Mouse (Mus musculus) megakaryocyte, embryonic 14.5 days (primary cell): ENCODE data around the gene Fbxw20. TPM values are rescaled to one million over a fixed set of nuclear protein-coding genes. Genes with fewer than 3 reads are reported as not detected.
"Not testable (repeated sequence)": the region's sequence is repeated elsewhere in the genome, so short reads cannot be mapped to it uniquely, and the experiment has no call there.

Source experiments
- H3K27me3 ChIP-seq: replicated peaks from 2 replicates; pipeline ENCODE3; 2012; ENCODE audit warnings: inconsistent platforms
- H3K36me3 ChIP-seq: replicated peaks from 2 replicates; pipeline ENCODE3; 2012; ENCODE audit warnings: low read length, inconsistent platforms, mixed read lengths
- H3K4me1 ChIP-seq: 2 replicates; pipeline ENCODE4 v1.6.1; 2012; ENCODE audit warnings: inconsistent platforms
- H3K4me3 ChIP-seq: replicated peaks from 2 replicates; pipeline ENCODE3; 2012; ENCODE audit warnings: moderate library complexity, mild to moderate bottlenecking, inconsistent platforms
- H3K9me3 ChIP-seq: 2 replicates; pipeline ENCODE4 v1.6.1; 2012; ENCODE audit warnings: inconsistent platforms
- FLI1 ChIP-seq: IDR thresholded peaks from 2 replicates; pipeline ENCODE4 v1.6.1; 2012; ENCODE audit warnings: low read length, inconsistent platforms, mixed read lengths
- GATA1 ChIP-seq: IDR thresholded peaks from 3 replicates; pipeline ENCODE4 v1.6.1; 2012; ENCODE audit warnings: mixed read lengths, low read length, inconsistent platforms, borderline replicate concordance
- polyA plus RNA-seq: library from polyadenylated mRNA; stranded (reverse); fragments of >175 nt; gene quantifications from 2 replicates; pipeline ENCODE4 v1.2.3, GENCODE M21; 2012; ENCODE audit warnings: low replicate concordance; ENCODE audit not compliant: insufficient read depth

Fbxw20 gene
- not detected in 2 replicates for polyA plus RNA-seq

DNA sequence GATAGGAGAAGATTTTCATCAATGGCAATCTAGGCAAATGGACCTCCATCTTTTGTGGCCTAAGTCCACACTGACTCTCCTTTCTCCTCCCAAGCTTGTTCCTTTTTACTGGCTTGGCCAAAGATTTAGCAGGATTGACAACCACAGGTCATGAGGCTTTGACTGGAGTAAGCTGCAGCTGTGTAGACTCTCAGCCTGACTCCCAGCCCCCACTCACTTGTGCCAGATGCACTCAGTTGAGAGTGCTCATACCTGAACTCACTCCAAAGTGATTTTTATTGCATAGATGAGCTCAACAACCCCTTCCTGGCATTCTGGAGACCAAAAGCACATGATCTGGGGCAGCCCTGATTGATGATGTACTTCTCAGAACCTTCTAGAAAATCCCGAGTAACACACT is at the start of gene Fbxw20:
Gene Fbxw20, minus strand, starts transcription at position 101 of the 400 bp plus-strand sequence.
- TF ChIP-seq FLI1 (no peak), GATA1 (no peak)
- Histone ChIP-seq H3K27me3 (no peaks in the 10 kb centered on the region), H3K4me3 (no peak within 1 kb of the TSS), H3K9me3 (no peaks in the 10 kb centered on the region), H3K4me1 (no peaks in the 10 kb centered on the region), H3K36me3 (no peaks in the 10 kb centered on the region)

GRCm38 (mm10) chr9:109263041-109263440 is 28.5 kb upstream of the Fbxw20 start:
- Histone ChIP-seq H3K36me3 (no peaks in the 10 kb centered on the region), H3K4me3 (no peak overlapping the region), H3K9me3 (peaks cover 4% of the 10 kb centered on the region; the same call in 1 of the 2 replicates), H3K27me3 (no peaks in the 10 kb centered on the region), H3K4me1 (no peaks in the 10 kb centered on the region)
- TF ChIP-seq GATA1 = no peak
- TF ChIP-seq FLI1 = no peak

DNA sequence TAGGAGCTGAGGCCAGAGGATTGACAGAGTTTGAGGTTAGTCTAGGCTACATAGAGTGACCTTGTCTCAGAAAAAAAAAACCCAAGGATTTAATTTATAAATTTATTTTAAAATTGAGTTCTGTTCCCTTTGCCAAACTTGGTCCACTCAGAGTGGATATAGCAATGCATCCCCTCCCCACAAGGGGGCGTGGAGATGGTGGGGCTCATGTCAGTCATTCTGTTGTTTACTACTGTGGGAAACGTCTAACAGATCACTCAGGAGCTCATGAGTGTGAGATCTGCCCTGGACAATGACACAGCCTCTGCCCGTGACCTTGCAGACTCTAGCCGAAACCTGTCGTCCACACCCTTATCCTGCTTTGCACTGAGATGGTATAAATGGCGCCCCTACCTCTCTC is 16.1 kb downstream of the Fbxw20 start:
- Histone ChIP-seq H3K27me3 (no peaks in the 10 kb centered on the region), H3K36me3 (no peaks in the 10 kb centered on the region), H3K4me3 (no peak overlapping the region), H3K9me3 (no peaks in the 10 kb centered on the region), H3K4me1 (no peaks in the 10 kb centered on the region)
- no peak for TF ChIP-seq FLI1
- no peak for TF ChIP-seq GATA1

- not testable (repeated sequence) for H3K27me3 ChIP-seq, H3K4me1 ChIP-seq, H3K36me3 ChIP-seq, H3K4me3 ChIP-seq, H3K9me3 ChIP-seq
These were observed 33.2 kb downstream of the Fbxw20 start for GRCm38 (mm10) chr9:109201347-109201746.

DNA sequence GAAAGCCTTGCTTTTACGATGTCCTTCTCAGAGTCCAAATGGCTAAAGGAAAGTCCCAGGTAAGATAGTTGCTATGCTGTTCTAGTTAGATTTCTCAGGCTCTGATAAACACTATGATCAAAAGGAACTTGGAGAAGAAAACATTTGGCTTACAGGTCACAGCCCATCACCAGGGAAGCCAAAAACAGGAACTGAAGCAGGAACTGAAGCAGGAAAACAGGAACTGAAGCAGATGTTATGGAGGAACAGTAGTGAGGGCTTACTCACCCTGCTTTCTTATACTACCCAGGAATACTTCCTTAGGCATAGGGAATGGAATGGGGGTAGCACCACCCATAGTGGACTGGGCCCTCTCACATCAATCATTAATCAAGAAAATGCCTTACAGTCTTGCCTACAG is 34.2 kb downstream of the Fbxw20 start:
- H3K27me3 ChIP-seq = no peaks in the 10 kb centered on the region
- H3K36me3 ChIP-seq = no peaks in the 10 kb centered on the region
- H3K9me3 ChIP-seq = no peaks in the 10 kb centered on the region
- TF ChIP-seq GATA1 (no peak), FLI1 (no peak)
- no peaks in the 10 kb centered on the region for H3K4me1 ChIP-seq
- no peak overlapping the region for H3K4me3 ChIP-seq

GRCm38 (mm10) chr9:109199353-109199752 is 35.2 kb downstream of the Fbxw20 start:
- no peaks in the 10 kb centered on the region for H3K27me3 ChIP-seq
- H3K4me1 ChIP-seq = no peaks in the 10 kb centered on the region
- H3K4me3 ChIP-seq = no peak overlapping the region
- TF ChIP-seq FLI1 (no peak), GATA1 (no peak)
- H3K9me3 ChIP-seq = no peaks in the 10 kb centered on the region
- no peaks in the 10 kb centered on the region for H3K36me3 ChIP-seq

GRCm38 (mm10) chr9:109195875-109196274 is 38.7 kb downstream of the Fbxw20 start, which contains the start of gene Fbxw13:
Fbxw13 (minus strand) TSS chr9:109195975.
- not testable (repeated sequence) for H3K4me1 ChIP-seq, H3K36me3 ChIP-seq, H3K9me3 ChIP-seq, H3K4me3 ChIP-seq, H3K27me3 ChIP-seq

DNA sequence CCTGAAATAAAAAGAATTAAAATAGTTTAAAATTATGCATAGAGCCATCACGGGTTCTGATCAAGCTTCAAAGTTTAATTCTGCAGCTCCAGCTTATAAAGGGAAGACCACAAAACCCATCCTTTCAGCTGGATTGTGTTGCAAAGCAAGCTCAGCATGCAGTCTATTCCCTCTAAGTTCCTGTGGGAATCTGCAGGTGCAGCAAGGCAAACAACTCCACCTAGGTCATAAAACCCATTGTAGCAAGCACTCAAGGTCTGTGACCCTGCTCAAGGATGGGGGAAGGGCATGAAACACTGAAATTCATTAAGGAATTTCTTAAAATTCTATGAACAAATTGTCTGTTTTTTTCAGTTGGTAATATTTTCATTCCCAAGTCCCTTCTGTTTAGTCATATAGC is 57.3 kb downstream of the Fbxw20 start:
- no peaks in the 10 kb centered on the region for H3K36me3 ChIP-seq
- H3K4me3 ChIP-seq = no peak overlapping the region
- H3K4me1 ChIP-seq = no peaks in the 10 kb centered on the region
- peaks cover 23% of the 10 kb centered on the region for H3K9me3 ChIP-seq
- no peaks in the 10 kb centered on the region for H3K27me3 ChIP-seq
- TF ChIP-seq GATA1 = no peak
- TF ChIP-seq FLI1 = no peak

- TF ChIP-seq FLI1 (no peak), GATA1 (no peak)
- no peak overlapping the region for H3K4me3 ChIP-seq
- peaks cover 23% of the 10 kb centered on the region for H3K9me3 ChIP-seq
- no peaks in the 10 kb centered on the region for H3K36me3 ChIP-seq
- no peaks in the 10 kb centered on the region for H3K27me3 ChIP-seq
- no peaks in the 10 kb centered on the region for H3K4me1 ChIP-seq
These were observed 58.3 kb downstream of the Fbxw20 start for GRCm38 (mm10) chr9:109176301-109176700.

Other genes starting within 250 kb of the Fbxw20 start
- 0.18 TPM in 1 of 2 replicates, not detected in the other for gene Ucn2, start 248.7 kb downstream of the Fbxw20 start, polyA plus RNA-seq
- gene Pfkfb4, start 243.0 kb downstream of the Fbxw20 start, polyA plus RNA-seq = 2.4 and 5.8 TPM in 2 replicates
- 375 and 575 TPM in 2 replicates for gene Shisa5, start 196.2 kb downstream of the Fbxw20 start, polyA plus RNA-seq
- gene Trex1, start 175.0 kb downstream of the Fbxw20 start, polyA plus RNA-seq = 25.2 and 49.1 TPM in 2 replicates
- 2.2 and 2.8 TPM in 2 replicates for gene Atrip, start 160.6 kb downstream of the Fbxw20 start, polyA plus RNA-seq
- gene Ccdc51, start 152.3 kb downstream of the Fbxw20 start, polyA plus RNA-seq = 3.8 TPM in 1 of 2 replicates, not detected in the other
- 28.0 and 687 TPM in 2 replicates for gene Tma7, start 152.2 kb downstream of the Fbxw20 start, polyA plus RNA-seq
- not detected in 2 replicates for gene Plxnb1, start 139.4 kb downstream of the Fbxw20 start, polyA plus RNA-seq
- gene Fbxw21, start 72.7 kb downstream of the Fbxw20 start, polyA plus RNA-seq = not detected in 2 replicates
- gene Fbxw13, start 38.8 kb downstream of the Fbxw20 start, polyA plus RNA-seq = not detected in 2 replicates
- not detected in 2 replicates for gene Fbxw14, start 52.9 kb upstream of the Fbxw20 start, polyA plus RNA-seq
- not detected in 2 replicates for gene Fbxw28, start 104.9 kb upstream of the Fbxw20 start, polyA plus RNA-seq
- gene Fbxw22, start 169.5 kb upstream of the Fbxw20 start, polyA plus RNA-seq = not detected in 2 replicates
- not detected in 2 replicates for gene Fbxw16, start 214.4 kb upstream of the Fbxw20 start, polyA plus RNA-seq